ENCODE assay signal across 7 mouse cellular contexts in the genomic region with DNA sequence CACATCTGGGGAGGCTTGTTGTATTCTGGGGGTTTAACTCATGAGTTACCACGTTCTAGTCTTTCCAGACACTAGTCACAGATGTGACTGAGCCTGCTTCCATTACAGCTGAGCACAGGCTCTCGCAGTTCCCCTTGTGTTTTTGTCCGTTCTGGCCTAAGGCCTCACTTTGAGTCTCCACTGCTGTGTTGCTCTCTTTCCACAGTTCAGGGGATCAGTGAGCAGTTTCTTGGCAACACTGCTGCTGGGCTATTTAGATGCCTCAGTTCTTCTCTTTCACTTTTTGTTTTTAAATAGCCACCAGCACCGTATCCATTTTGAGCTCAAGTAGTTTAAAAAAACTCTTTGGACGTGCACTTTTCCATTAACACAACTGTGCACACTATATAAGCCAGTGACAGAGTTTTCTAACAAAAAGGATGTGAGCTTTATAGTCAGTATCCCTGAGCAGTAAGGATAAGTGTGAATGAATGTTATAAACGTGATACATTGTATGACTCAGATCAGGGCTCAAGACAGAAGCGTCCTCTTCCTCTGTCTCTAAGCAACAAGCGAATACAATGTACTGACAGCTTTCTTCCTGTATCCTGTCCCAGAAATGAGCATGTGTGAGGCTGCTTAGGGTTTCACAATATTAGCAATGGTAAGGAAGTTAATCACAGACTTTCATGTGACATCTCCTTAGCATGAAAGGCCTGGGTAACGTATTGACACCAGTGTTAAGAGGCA. TPM values are rescaled to one million over a fixed set of nuclear protein-coding genes. Genes with fewer than 3 reads are reported as not detected.
A peak's percentile ranks its signal among the peaks of the same experiment; 100 is the strongest.
DNase-seq lines count a peak whose midpoint lies in the region; ATAC-seq lines count a peak whose summit lies in the region.

No protein-coding gene starts in this region.

- no peak for DNase-seq in limb, embryonic 10.5 days (ENCODE audit: low spot score)
- DNase-seq in adipocyte (ENCODE audit: low spot score): peak; percentile 46
- peak; percentile 27 to 41 for DNase-seq in heart, postnatal 10 days
- no peak for DNase-seq in urinary bladder, postnatal 14 days (ENCODE audit: low spot score)
- DNase-seq in ovary, postnatal 14 days (ENCODE audit: low spot score): no peak

- no peaks in the 10 kb centered on the region for H3K9me3 ChIP-seq in limb, embryonic 15.5 days
- no peaks in the 10 kb centered on the region for H3K9me3 ChIP-seq in limb, embryonic 10.5 days (replicated peaks)

- H3K9ac ChIP-seq in limb, embryonic 15.5 days: no peak overlapping the region

- no peaks in the 10 kb centered on the region for H3K27me3 ChIP-seq in limb, embryonic 15.5 days
- H3K27me3 ChIP-seq in limb, embryonic 10.5 days (ENCODE audit: low read depth, poor library complexity, severe bottlenecking): no peaks in the 10 kb centered on the region

- no peak overlapping the region for H3K4me2 ChIP-seq in limb, embryonic 15.5 days

- WGBS in limb, embryonic 15.5 days: 66% methylated on average over 9 of the region's 9 CpGs
- WGBS in limb, embryonic 10.5 days: 82% methylated on average over 9 of the region's 9 CpGs

- ATAC-seq in limb, embryonic 15.5 days (ENCODE audit: insufficient number of reproducible peaks, low FRiP score, low TSS enrichment, low read depth): no peak
- ATAC-seq in neutrophil, adult 5-6 weeks (ENCODE audit: extremely low read depth, insufficient number of reproducible peaks, low FRiP score, poor library complexity, severe bottlenecking): peak; percentile 84

- H3K27ac ChIP-seq in limb, embryonic 15.5 days: peak overlapping the region; percentile 50; the same call in 1 of the 2 replicates
- no peak overlapping the region for H3K27ac ChIP-seq in limb, embryonic 10.5 days

- H3K36me3 ChIP-seq in limb, embryonic 15.5 days: no peaks in the 10 kb centered on the region
- H3K36me3 ChIP-seq in limb, embryonic 10.5 days: no peaks in the 10 kb centered on the region

- H3K4me3 ChIP-seq in limb, embryonic 15.5 days: no peak overlapping the region
- H3K4me3 ChIP-seq in limb, embryonic 10.5 days: no peak overlapping the region

- H3K4me1 ChIP-seq in limb, embryonic 15.5 days: 0 out of 2 replicates have a peak, but pooled peaks cover 6% of the 10 kb centered on the region
- H3K4me1 ChIP-seq in limb, embryonic 10.5 days: no peaks in the 10 kb centered on the region

- intact Hi-C loops in heart, postnatal 10 days (cut with DNase I): no loop called here

RNA-seq across cellular contexts. Expression of a gene that starts 23.8 kb away (rescaled TPM):
- polyA plus RNA-seq in limb, embryonic 15.5 days (2015; fragmentation: Nextera tagmentation; extraction: Ambion mirVana): 13.7 and 14.0 TPM in 2 replicates
- polyA plus RNA-seq in limb, embryonic 10.5 days (2016; fragmentation: Nextera tagmentation; extraction: Ambion mirVana): 18.5 and 21.3 TPM in 2 replicates
- total RNA-seq in heart, postnatal 10 days (2021): 10 to 100 TPM; 55.2 to 58.0 TPM
- total RNA-seq in neutrophil, adult 5-6 weeks (2017): 39.0 and 56.4 TPM in 2 replicates

RNA-seq across cellular contexts. Expression of a gene that starts 28.1 kb away (rescaled TPM):
- polyA plus RNA-seq in limb, embryonic 15.5 days (2015; fragmentation: Nextera tagmentation; extraction: Ambion mirVana): 79.5 and 79.7 TPM in 2 replicates
- polyA plus RNA-seq in limb, embryonic 10.5 days (2016; fragmentation: Nextera tagmentation; extraction: Ambion mirVana): 54.0 and 79.4 TPM in 2 replicates
- 10 to 100 TPM; 91.3 to 92.8 TPM for total RNA-seq in heart, postnatal 10 days (2021)
- total RNA-seq in neutrophil, adult 5-6 weeks (2017): 112 and 120 TPM in 2 replicates

Comparison
In these comparisons a context has a peak if more than half of its experiments do, and no peak if none do; other contexts are left out.
1. DNase-seq: peak in adipocyte (single experiment) and heart, postnatal 10 days (2 of 2); none in limb, embryonic 10.5 days (single experiment), urinary bladder, postnatal 14 days (single experiment) and ovary, postnatal 14 days (single experiment).